In genomic region chr17:86414608-86415007, GRCm38 (mm10) we compare ENCODE assay signal across 15 mouse cellular contexts.
A peak's percentile ranks its signal among the peaks of the same experiment; 100 is the strongest.
DNase-seq lines count a peak whose midpoint lies in the region; ATAC-seq and TF ChIP-seq lines count a peak whose summit lies in the region.
"Had no signal": no experiment of that assay in that cellular context is flagged by ENCODE, and none has a peak within 500 bp of the region (broad histone marks: within the 10 kb centered on the region; RNA-seq: fewer than 3 reads in every experiment).

No protein-coding gene starts in this region.

- TF ChIP-seq POLR2A in kidney, adult 2 months (IDR thresholded peaks at IDR 0.05; ENCODE audit: low read depth, low read length), result no peak

- H3K4me1 ChIP-seq in kidney, adult 2 months (ENCODE audit: control insufficient read depth, insufficient read depth, low read length), result no peaks in the 10 kb centered on the region
- no peaks in the 10 kb centered on the region for H3K4me1 ChIP-seq in embryonic facial prominence, embryonic 11.5 days (ENCODE audit: control insufficient read depth, insufficient read depth, low read length)
- H3K4me1 ChIP-seq in midbrain, embryonic 13.5 days (replicated peaks), result peaks cover 47% of the 10 kb centered on the region
- peaks cover 32% of the 10 kb centered on the region for H3K4me1 ChIP-seq in limb, embryonic 10.5 days

- no peak overlapping the region for H3K9ac ChIP-seq in embryonic facial prominence, embryonic 11.5 days (replicated peaks; ENCODE audit: low read length)
- no peak overlapping the region for H3K9ac ChIP-seq in midbrain, embryonic 13.5 days (replicated peaks)
- H3K9ac ChIP-seq: forebrain, embryonic 12.5 days; heart, embryonic 12.5 days; limb, embryonic 13.5 days had no signal

- H3K4me3 ChIP-seq in kidney, adult 2 months (ENCODE audit: insufficient read depth, low read depth, low read length), result no peak overlapping the region
- H3K4me3 ChIP-seq in embryonic facial prominence, embryonic 11.5 days (ENCODE audit: low read depth, low read length), result no peak overlapping the region
- H3K4me3 ChIP-seq in midbrain, embryonic 13.5 days (replicated peaks), result no peak overlapping the region
- no peak overlapping the region for H3K4me3 ChIP-seq in limb, embryonic 10.5 days
- H3K4me3 ChIP-seq: forebrain, embryonic 12.5 days; heart, embryonic 12.5 days; limb, embryonic 13.5 days had no signal

- no peaks in the 10 kb centered on the region for H3K9me3 ChIP-seq in embryonic facial prominence, embryonic 11.5 days (replicated peaks; ENCODE audit: control insufficient read depth, low read length)
- H3K9me3 ChIP-seq in midbrain, embryonic 13.5 days, result no peaks in the 10 kb centered on the region
- H3K9me3 ChIP-seq in limb, embryonic 10.5 days (replicated peaks), result no peaks in the 10 kb centered on the region
- H3K9me3 ChIP-seq: forebrain, embryonic 12.5 days; heart, embryonic 12.5 days; limb, embryonic 13.5 days had no signal

- no peak for TF ChIP-seq CTCF in kidney, adult 2 months (conservative IDR thresholded peaks at IDR 0.05; ENCODE audit: insufficient read depth, insufficient read length, low read depth, low read length)

- H3K27me3 ChIP-seq in kidney, adult 2 months (replicated peaks; ENCODE audit: control insufficient read depth, insufficient read depth, low read length), result no peaks in the 10 kb centered on the region
- H3K27me3 ChIP-seq in embryonic facial prominence, embryonic 11.5 days (ENCODE audit: control insufficient read depth, insufficient read depth, low read length), result no peaks in the 10 kb centered on the region
- H3K27me3 ChIP-seq in midbrain, embryonic 13.5 days, result peaks cover 33% of the 10 kb centered on the region
- H3K27me3 ChIP-seq in limb, embryonic 10.5 days (ENCODE audit: low read depth, poor library complexity, severe bottlenecking), result no peaks in the 10 kb centered on the region
- H3K27me3 ChIP-seq: forebrain, embryonic 12.5 days; heart, embryonic 12.5 days; limb, embryonic 13.5 days had no signal

- no peak overlapping the region for H3K4me2 ChIP-seq in embryonic facial prominence, embryonic 11.5 days (ENCODE audit: low read depth, low read length)
- no peak overlapping the region for H3K4me2 ChIP-seq in midbrain, embryonic 13.5 days (replicated peaks)
- H3K4me2 ChIP-seq: forebrain, embryonic 12.5 days; heart, embryonic 12.5 days; limb, embryonic 13.5 days had no signal

- ATAC-seq in embryonic facial prominence, embryonic 11.5 days (replicated peaks; ENCODE audit: insufficient number of reproducible peaks, low FRiP score, low TSS enrichment, low read depth), result no peak
- peak; percentile 53 for ATAC-seq in midbrain, embryonic 13.5 days
- ATAC-seq: CD4-positive, CD25-positive, alpha-beta regulatory T cell, adult 4 months had no signal

- peak; percentile 25 for DNase-seq in kidney, adult 2 months
- DNase-seq in kidney, postnatal 10 days, result no peak
- peak; percentile 76 for DNase-seq in embryo, embryonic 10.5 days (ENCODE audit: low spot score)
- peak; percentile 37 for DNase-seq in embryonic facial prominence, embryonic 11.5 days (ENCODE audit: low spot score)
- no peak for DNase-seq in cerebellum, postnatal 4 days (ENCODE audit: low spot score in 2 of 2)
- no peak for DNase-seq in limb, embryonic 10.5 days (ENCODE audit: low spot score)
- DNase-seq: cerebellum, adult 11 months; cerebellum, postnatal 14 days; thymus, postnatal 36 days had no signal

- WGBS in kidney, adult 2 months, result 72% methylated on average over 8 of the region's 8 CpGs
- 68% methylated on average over 8 of the region's 8 CpGs for WGBS in embryonic facial prominence, embryonic 11.5 days
- WGBS in midbrain, embryonic 13.5 days, result 37% methylated on average over 8 of the region's 8 CpGs
- WGBS in limb, embryonic 10.5 days, result 86% methylated on average over 8 of the region's 8 CpGs

- H3K27ac ChIP-seq in kidney, adult 2 months (ENCODE audit: insufficient read depth, low read depth, low read length), result no peak overlapping the region
- no peak overlapping the region for H3K27ac ChIP-seq in embryonic facial prominence, embryonic 11.5 days (replicated peaks; ENCODE audit: low read depth, low read length)
- H3K27ac ChIP-seq in midbrain, embryonic 13.5 days, result peak overlapping the region; percentile 32
- no peak overlapping the region for H3K27ac ChIP-seq in limb, embryonic 10.5 days
- H3K27ac ChIP-seq: forebrain, embryonic 12.5 days; limb, embryonic 13.5 days had no signal

- H3K36me3 ChIP-seq in kidney, adult 2 months (ENCODE audit: control insufficient read depth, insufficient read depth, low read length), result no peaks in the 10 kb centered on the region
- no peaks in the 10 kb centered on the region for H3K36me3 ChIP-seq in embryonic facial prominence, embryonic 11.5 days (replicated peaks; ENCODE audit: control insufficient read depth, insufficient read depth, low read depth, low read length)
- H3K36me3 ChIP-seq in midbrain, embryonic 13.5 days, result no peaks in the 10 kb centered on the region
- H3K36me3 ChIP-seq in limb, embryonic 10.5 days, result no peaks in the 10 kb centered on the region
- H3K36me3 ChIP-seq: forebrain, embryonic 12.5 days; G1E; heart, embryonic 12.5 days; limb, embryonic 13.5 days had no signal

Comparison
In these comparisons a context has a peak if more than half of its experiments do, and no peak if none do; other contexts are left out.
1. DNase-seq: peak in kidney, adult 2 months (single experiment), embryo, embryonic 10.5 days (single experiment) and embryonic facial prominence, embryonic 11.5 days (single experiment); none in kidney, postnatal 10 days (single experiment), cerebellum, postnatal 4 days (0 of 2) and limb, embryonic 10.5 days (single experiment).